Mouse (Mus musculus) macrophage (primary cell): ENCODE results near the gene Pfdn6. TPM values are rescaled to one million over a fixed set of nuclear protein-coding genes. Genes with fewer than 3 reads are reported as not detected.
"Not testable (repeated sequence)": the region's sequence is repeated elsewhere in the genome, so short reads cannot be mapped to it uniquely, and the experiment has no call there.

Source experiments
- H3K27ac ChIP-seq: fragments of 350-480 bp; formaldehyde crosslinking; 2 replicates; pipeline ENCODE4 v1.9.0; 2021
- H3K36me3 ChIP-seq: fragments of 350-480 bp; formaldehyde crosslinking; 2 replicates; pipeline ENCODE4 v1.9.0; 2021; ENCODE audit errors: inconsistent target
- H3K4me3 ChIP-seq: fragments of 350-480 bp; formaldehyde crosslinking; 2 replicates; pipeline ENCODE4 v1.9.0; 2021; ENCODE audit errors: inconsistent target
- H3K79me2 ChIP-seq: fragments of 350-480 bp; formaldehyde crosslinking; 2 replicates; pipeline ENCODE4 v1.9.0; 2021; ENCODE audit errors: inconsistent target
- WGBS: methylation state at CpG from one replicate; pipeline ENCODE4 v1.1.7; 2026; ENCODE audit warnings: inconsistent platforms; ENCODE audit not compliant: missing documents; 5-methylcytosine and 5-hydroxymethylcytosine counted together
- polyA plus RNA-seq: library from polyadenylated mRNA; stranded (reverse); fragments of 250-400 nt; gene quantifications from 3 replicates; pipeline ENCODE4 v1.2.4, GENCODE M21; 2018; ENCODE audit warnings: inconsistent platforms
- total RNA-seq, 78 experiments: library from RNA; depleted of rRNA; stranded (reverse); fragments of 250-400 nt; gene quantifications; 1 replicate in 9 of 78; 2 replicates in 24 of 78; 3 replicates in 43 of 78; 4 replicates in 2 of 78; pipeline ENCODE4 v1.2.4; 2018; ENCODE audit warnings: inconsistent platforms in 56 of 78

Pfdn6 gene
- 10 to 100 TPM in 11 of 26 experiments, 1 to 10 TPM in 13, not detected in 2; 1.5 to 26.8 (median 8.4) TPM for total RNA-seq (2018; cell fraction: chromatin; rRNA removed)
- 10 to 100 TPM; 46.7 to 86.0 (median 67.1) TPM for total RNA-seq (2018; cell fraction: cytosol; rRNA removed)
- 10 to 100 TPM in 21 of 26 experiments, 1 to 10 TPM in 5; 4.4 to 34.3 (median 16.2) TPM for total RNA-seq (2018; cell fraction: nucleus; rRNA removed)
- 39.8 to 92.0 TPM (median 50.8 TPM) in 3 replicates for polyA plus RNA-seq

DNA sequence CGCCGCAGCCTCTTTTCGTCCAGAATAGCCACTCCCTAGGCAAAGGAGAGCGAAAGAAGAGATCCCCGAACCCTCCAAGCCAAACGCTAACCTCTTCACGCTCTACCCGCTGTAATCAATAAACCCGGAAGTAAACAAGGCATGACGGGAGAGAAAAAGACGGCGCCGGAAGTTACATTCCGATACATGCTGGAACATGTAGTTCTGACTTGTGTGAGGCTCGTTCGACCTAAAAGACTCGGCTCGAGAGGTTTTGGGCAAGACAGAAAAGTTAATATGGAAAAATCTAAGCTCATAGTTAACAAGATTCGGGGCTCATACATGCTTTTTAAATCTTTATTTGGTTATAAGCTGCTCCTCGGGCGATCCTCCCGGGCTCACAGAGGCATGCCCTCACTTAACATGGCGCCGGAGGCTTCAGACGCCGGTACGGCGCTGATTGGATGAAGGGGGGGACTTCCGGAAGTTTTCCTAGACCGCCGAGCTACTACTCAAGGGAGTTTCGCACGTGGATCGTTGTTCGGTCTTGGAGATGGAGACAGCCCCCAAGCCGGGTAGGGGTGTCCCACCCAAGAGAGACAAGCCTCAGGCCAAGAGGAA is at the start of gene Pfdn6, which contains the start of gene Wdr46:
TSS of gene Pfdn6 (minus strand) at position 138 of the 600 bp plus-strand sequence.
TSS of gene Wdr46 (plus strand) at position 455 of the 600 bp plus-strand sequence.
- peaks cover 37% of the 10 kb centered on the region for H3K79me2 ChIP-seq
- 2% methylated on average over 36 of the region's 36 CpGs for WGBS
- peak within 1 kb of the TSS; percentile 86 for H3K27ac ChIP-seq
- H3K36me3 ChIP-seq, result peaks cover 28% of the 10 kb centered on the region
- peak within 1 kb of the TSS; percentile 98 for H3K4me3 ChIP-seq

GRCm38 (mm10) chr17:33982136-33982535 is 42.0 kb upstream of the Pfdn6 start:
- H3K27ac ChIP-seq, result peak overlapping the region; percentile 89; the same call in 1 of the 2 replicates
- WGBS, result 12% methylated on average over 8 of the region's 8 CpGs
- not testable (repeated sequence) for H3K36me3 ChIP-seq
- peaks cover 12% of the 10 kb centered on the region; the same call in 1 of the 2 replicates for H3K79me2 ChIP-seq
- H3K4me3 ChIP-seq, result peak overlapping the region; percentile 54; the same call in 1 of the 2 replicates

- Histone ChIP-seq H3K27ac (peak overlapping the region; percentile 89), H3K4me3 (peak overlapping the region; percentile 54), H3K79me2 (peaks cover 20% of the 10 kb centered on the region; the same call in 1 of the 2 replicates)
- not testable (repeated sequence) for H3K36me3 ChIP-seq
- under 1% methylated on average over 26 of the region's 27 CpGs for WGBS
Observed at GRCm38 (mm10) chr17:33981192-33981909, 41.2 kb upstream of the Pfdn6 start.

DNA sequence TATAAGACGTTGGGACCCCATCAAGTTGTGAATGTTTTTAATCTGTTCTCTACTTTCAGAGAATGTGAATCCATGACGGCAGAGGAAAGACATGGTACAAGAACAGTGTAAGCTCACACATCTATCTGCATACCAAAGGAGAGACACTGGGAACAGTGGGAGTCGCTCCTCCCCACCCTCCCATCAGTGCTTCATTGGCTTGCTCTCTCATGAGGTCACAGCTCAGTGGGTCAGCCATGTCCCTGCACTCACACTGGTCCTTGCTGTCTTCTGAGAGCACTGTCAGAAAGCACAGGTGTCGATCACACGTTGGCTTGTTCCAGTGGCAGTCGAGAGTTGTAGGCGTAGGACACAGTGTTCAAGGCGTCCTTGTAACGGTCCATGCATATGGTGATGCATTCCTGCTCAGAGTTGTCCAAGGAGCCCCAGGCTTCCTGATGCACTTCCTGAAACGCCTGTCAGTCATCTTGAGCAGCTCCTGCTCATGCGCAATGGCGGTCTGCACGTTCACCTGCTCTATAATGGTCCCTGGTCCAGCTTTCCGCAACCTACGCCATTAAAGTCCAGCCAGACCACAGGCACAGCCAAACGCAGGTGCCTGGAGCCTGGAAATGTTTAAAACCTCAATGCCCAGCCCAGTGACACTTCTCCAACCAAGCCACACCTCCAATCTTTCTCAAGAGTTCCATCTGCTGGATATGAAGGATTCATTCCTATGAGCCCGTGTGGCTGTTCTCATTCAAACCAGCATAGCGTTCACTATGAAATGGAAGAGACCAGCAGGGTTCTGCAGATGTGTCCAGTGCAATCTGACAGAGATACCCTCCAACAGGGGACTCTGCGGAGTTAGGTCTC is 40.3 kb upstream of the Pfdn6 start:
- peaks cover 3% of the 10 kb centered on the region for H3K36me3 ChIP-seq
- WGBS, result 83% methylated on average over 19 of the region's 19 CpGs
- peak overlapping the region; percentile 89 for H3K27ac ChIP-seq
- no peak overlapping the region for H3K4me3 ChIP-seq
- H3K79me2 ChIP-seq, result peaks cover 20% of the 10 kb centered on the region; the same call in 1 of the 2 replicates

GRCm38 (mm10) chr17:33979512-33980050 is 39.4 kb upstream of the Pfdn6 start:
- Histone ChIP-seq H3K79me2 (peaks cover 20% of the 10 kb centered on the region; the same call in 1 of the 2 replicates), H3K4me3 (no peak overlapping the region), H3K27ac (peak overlapping the region; percentile 89), H3K36me3 (peaks cover 11% of the 10 kb centered on the region)
- WGBS, result 72% methylated on average over 6 of the region's 6 CpGs

GRCm38 (mm10) chr17:33978631-33979031 is 38.5 kb upstream of the Pfdn6 start:
- peaks cover 20% of the 10 kb centered on the region; the same call in 1 of the 2 replicates for H3K79me2 ChIP-seq
- WGBS, result 1% methylated on average over 17 of the region's 17 CpGs
- peak overlapping the region; percentile 68 for H3K4me3 ChIP-seq

GRCm38 (mm10) chr17:33977861-33978557 is 37.9 kb upstream of the Pfdn6 start:
- WGBS, result 7% methylated on average over 56 of the region's 57 CpGs
- Histone ChIP-seq H3K79me2 (peaks cover 20% of the 10 kb centered on the region; the same call in 1 of the 2 replicates), H3K36me3 (peaks cover 17% of the 10 kb centered on the region), H3K4me3 (peak overlapping the region; percentile 68), H3K27ac (peak overlapping the region; percentile 89)

More at GRCm38 (mm10) chr17:33978631-33979031, 38.5 kb upstream of the Pfdn6 start:
- Histone ChIP-seq H3K36me3 (peaks cover 17% of the 10 kb centered on the region), H3K27ac (peak overlapping the region; percentile 89)

DNA sequence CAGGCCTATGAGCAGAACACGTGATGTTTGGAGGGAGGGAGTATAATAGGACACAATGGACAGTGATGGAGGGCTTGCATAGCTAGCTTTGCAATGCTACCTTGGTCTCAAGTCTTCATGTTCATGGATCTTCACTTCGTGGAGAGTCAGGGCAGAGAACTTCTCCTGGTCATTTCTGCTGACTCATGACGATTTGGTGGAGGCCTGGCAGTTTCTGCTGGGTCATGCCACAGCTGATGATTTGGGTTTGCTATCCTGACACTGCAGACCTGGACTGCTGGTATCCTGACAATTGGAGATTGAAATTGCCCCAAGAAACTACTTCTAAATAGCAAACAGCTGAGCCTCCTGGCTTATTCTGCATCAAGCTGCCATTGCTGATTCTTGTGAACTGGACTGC is 33.4 kb upstream of the Pfdn6 start:
- Histone ChIP-seq H3K79me2 (peaks cover 20% of the 10 kb centered on the region; the same call in 1 of the 2 replicates), H3K27ac (no peak overlapping the region), H3K36me3 (peaks cover 17% of the 10 kb centered on the region), H3K4me3 (no peak overlapping the region)
- WGBS, result 78% methylated on average over 3 of the region's 3 CpGs

GRCm38 (mm10) chr17:33972691-33973090 is 32.5 kb upstream of the Pfdn6 start:
- peaks cover 17% of the 10 kb centered on the region for H3K36me3 ChIP-seq
- no peak overlapping the region for H3K4me3 ChIP-seq
- 33% methylated on average over 1 of the region's 1 CpGs for WGBS
- H3K27ac ChIP-seq, result no peak overlapping the region
- H3K79me2 ChIP-seq, result peaks cover 13% of the 10 kb centered on the region; the same call in 1 of the 2 replicates

GRCm38 (mm10) chr17:33969394-33969793 is 29.3 kb upstream of the Pfdn6 start:
- Histone ChIP-seq H3K4me3 (no peak overlapping the region), H3K79me2 (no peaks in the 10 kb centered on the region), H3K36me3 (peaks cover 18% of the 10 kb centered on the region), H3K27ac (no peak overlapping the region)
- WGBS, result 86% methylated on average over 4 of the region's 4 CpGs

- Histone ChIP-seq H3K79me2 (no peaks in the 10 kb centered on the region), H3K4me3 (no peak overlapping the region), H3K27ac (no peak overlapping the region), H3K36me3 (peaks cover 14% of the 10 kb centered on the region; the same call in 1 of the 2 replicates)
- WGBS, result 40% methylated on average over 5 of the region's 5 CpGs
Observed at GRCm38 (mm10) chr17:33968927-33969326, 28.8 kb upstream of the Pfdn6 start.

- Histone ChIP-seq H3K27ac (no peak overlapping the region), H3K79me2 (no peaks in the 10 kb centered on the region), H3K36me3 (peaks cover 15% of the 10 kb centered on the region; the same call in 1 of the 2 replicates), H3K4me3 (no peak overlapping the region)
- 2% methylated on average over 9 of the region's 9 CpGs for WGBS
Observed at GRCm38 (mm10) chr17:33968489-33968888, 28.3 kb upstream of the Pfdn6 start.

- WGBS, result 95% methylated on average over 16 of the region's 16 CpGs
- Histone ChIP-seq H3K4me3 (no peak overlapping the region), H3K79me2 (no peaks in the 10 kb centered on the region), H3K27ac (no peak overlapping the region), H3K36me3 (peaks cover 39% of the 10 kb centered on the region)
Observed at GRCm38 (mm10) chr17:33965846-33966550, 25.9 kb upstream of the Pfdn6 start.
